Mouse (Mus musculus) embryonic fibroblast, embryonic 13.5 days (primary cell): Measurements from ENCODE around the gene Nup107. TPM values are rescaled to one million over a fixed set of nuclear protein-coding genes. Genes with fewer than 3 reads are reported as not detected.

Experiments used
- H3K27ac ChIP-seq: 2 replicates; pipeline ENCODE4 v1.5.1; 2012; ENCODE audit warnings: low read length, control low read depth, inconsistent platforms; ENCODE audit not compliant: insufficient read depth
- H3K4me1 ChIP-seq: 2 replicates; pipeline ENCODE4 v1.6.1; 2011; ENCODE audit warnings: low read length; ENCODE audit not compliant: control insufficient read depth, insufficient read depth
- H3K4me3 ChIP-seq: 2 replicates; pipeline ENCODE4 v1.5.1; 2011; ENCODE audit warnings: mild to moderate bottlenecking, control low read depth, low read length; ENCODE audit not compliant: insufficient read depth
- CTCF ChIP-seq: IDR thresholded peaks from 2 replicates; pipeline ENCODE4 v1.5.1; 2011; ENCODE audit warnings: mild to moderate bottlenecking, control low read depth, low read length, moderate library complexity, borderline replicate concordance; ENCODE audit not compliant: insufficient read depth
- POLR2A ChIP-seq: IDR thresholded peaks from 2 replicates; pipeline ENCODE4 v1.6.1; 2011; ENCODE audit warnings: low read depth, mild to moderate bottlenecking, control low read depth, low read length, moderate library complexity
- polyA plus RNA-seq: library from polyadenylated mRNA; stranded (reverse); fragments of >200 nt; gene quantifications from 2 replicates; pipeline ENCODE4 v1.2.4, GENCODE M21; 2011; ENCODE audit warnings: low read depth; ENCODE audit not compliant: missing spikeins, insufficient read length

Gene Nup107
- polyA plus RNA-seq, 1 experiment: 70.3 TPM

- Histone ChIP-seq H3K4me3 (no peak overlapping the region), H3K4me1 (peaks cover 2% of the 10 kb centered on the region; the same call in 1 of the 2 replicates), H3K27ac (no peak overlapping the region)
- TF ChIP-seq CTCF (no peak), POLR2A (no peak)
These were observed 36.5 kb upstream of the Nup107 start for GRCm38 (mm10) chr10:117829022-117829421.

- no peak overlapping the region for H3K4me3 ChIP-seq
- no peak for TF ChIP-seq POLR2A
- no peak for TF ChIP-seq CTCF
- H3K27ac ChIP-seq: no peak overlapping the region
- H3K4me1 ChIP-seq: peaks cover 2% of the 10 kb centered on the region; the same call in 1 of the 2 replicates
These were observed 36.0 kb upstream of the Nup107 start for GRCm38 (mm10) chr10:117828536-117828935.

GRCm38 (mm10) chr10:117824647-117825046 is 32.1 kb upstream of the Nup107 start:
- no peak overlapping the region for H3K27ac ChIP-seq
- TF ChIP-seq POLR2A: no peak
- no peak for TF ChIP-seq CTCF
- H3K4me1 ChIP-seq: peaks cover 2% of the 10 kb centered on the region; the same call in 1 of the 2 replicates
- no peak overlapping the region for H3K4me3 ChIP-seq

GRCm38 (mm10) chr10:117824139-117824538 is 31.6 kb upstream of the Nup107 start:
- H3K27ac ChIP-seq: no peak overlapping the region
- H3K4me1 ChIP-seq: peaks cover 2% of the 10 kb centered on the region; the same call in 1 of the 2 replicates
- H3K4me3 ChIP-seq: no peak overlapping the region
- TF ChIP-seq POLR2A (no peak), CTCF (no peak)

GRCm38 (mm10) chr10:117823321-117823720 is 30.8 kb upstream of the Nup107 start:
- H3K4me1 ChIP-seq: peaks cover 2% of the 10 kb centered on the region; the same call in 1 of the 2 replicates
- no peak overlapping the region for H3K4me3 ChIP-seq
- TF ChIP-seq POLR2A: no peak
- no peak for TF ChIP-seq CTCF
- no peak overlapping the region for H3K27ac ChIP-seq

GRCm38 (mm10) chr10:117818600-117818999 is 26.1 kb upstream of the Nup107 start:
- Histone ChIP-seq H3K27ac (no peak overlapping the region), H3K4me1 (no peaks in the 10 kb centered on the region)
- no peak for TF ChIP-seq CTCF

GRCm38 (mm10) chr10:117816721-117817120 is 24.2 kb upstream of the Nup107 start:
- H3K4me3 ChIP-seq: no peak overlapping the region
- TF ChIP-seq CTCF (no peak), POLR2A (no peak)
- H3K4me1 ChIP-seq: no peaks in the 10 kb centered on the region
- H3K27ac ChIP-seq: no peak overlapping the region

More at GRCm38 (mm10) chr10:117818600-117818999, 26.1 kb upstream of the Nup107 start:
- no peak overlapping the region for H3K4me3 ChIP-seq

GRCm38 (mm10) chr10:117812501-117812900 is 20.0 kb upstream of the Nup107 start:
- no peak overlapping the region for H3K27ac ChIP-seq
- no peak overlapping the region for H3K4me3 ChIP-seq
- no peak for TF ChIP-seq POLR2A
- no peak for TF ChIP-seq CTCF
- H3K4me1 ChIP-seq: no peaks in the 10 kb centered on the region

GRCm38 (mm10) chr10:117811555-117811954 is 19.1 kb upstream of the Nup107 start:
- Histone ChIP-seq H3K4me3 (no peak overlapping the region), H3K4me1 (no peaks in the 10 kb centered on the region), H3K27ac (no peak overlapping the region)
- no peak for TF ChIP-seq POLR2A
- no peak for TF ChIP-seq CTCF

GRCm38 (mm10) chr10:117810506-117810905 is 18.0 kb upstream of the Nup107 start:
- H3K4me3 ChIP-seq: no peak overlapping the region
- TF ChIP-seq POLR2A (no peak), CTCF (no peak)
- H3K4me1 ChIP-seq: no peaks in the 10 kb centered on the region
- H3K27ac ChIP-seq: no peak overlapping the region

- TF ChIP-seq CTCF: no peak
- TF ChIP-seq POLR2A: no peak
- no peaks in the 10 kb centered on the region for H3K4me1 ChIP-seq
- no peak overlapping the region for H3K4me3 ChIP-seq
- H3K27ac ChIP-seq: no peak overlapping the region
These were observed 15.6 kb upstream of the Nup107 start for GRCm38 (mm10) chr10:117808068-117808467.
